Mouse (Mus musculus): ENCODE data around the gene Gid8. TPM values are rescaled to one million over a fixed set of nuclear protein-coding genes. Genes with fewer than 3 reads are reported as not detected.

The Gid8 gene
- polyA plus RNA-seq, 2 experiments, result 87.4 to 121 TPM

- TF ChIP-seq EP300 (IDR thresholded peaks at IDR 0.05; ENCODE audit: low read depth) (no peak), CTCF (IDR thresholded peaks at IDR 0.05; ENCODE audit: low read depth) (no peak)
- Histone ChIP-seq H3K9me3 (ENCODE audit: control insufficient read depth, low read length) (no peaks in the 10 kb centered on the region), H3K27ac (no peak overlapping the region), H3K4me1 (replicated peaks; ENCODE audit: control insufficient read depth in 2 of 2, insufficient read depth in 2 of 2, low read length in 1 of 2) (no peaks in the 10 kb centered on the region), H3K36me3 (replicated peaks; ENCODE audit: control insufficient read depth, insufficient read depth, low read depth) (no peaks in the 10 kb centered on the region), H3K27me3 (ENCODE audit: control insufficient read depth, insufficient read depth, low read length) (no peaks in the 10 kb centered on the region), H3K4me3 (ENCODE audit: insufficient read depth in 1 of 2, low read depth in 2 of 2, low read length in 2 of 2) (no peak overlapping the region), H3K9ac (replicated peaks) (no peak overlapping the region), H3K4me2 (ENCODE audit: low read depth) (no peak overlapping the region)
- WGBS (ENCODE audit: insufficient replicate concordance), result 53% methylated on average over 2 of the region's 2 CpGs
- DNase-seq (ENCODE audit: low read depth in 3 of 3, low spot score in 3 of 3) (no peak), ATAC-seq (ENCODE audit: insufficient read depth) (no peak)
Observed at GRCm38 (mm10) chr2:180737984-180738383, 28.1 kb downstream of the Gid8 start.

GRCm38 (mm10) chr2:180740349-180740748, 30.4 kb downstream of the Gid8 start:
- Histone ChIP-seq H3K4me1 (replicated peaks; ENCODE audit: control insufficient read depth in 2 of 2, insufficient read depth in 2 of 2, low read length in 1 of 2) (peaks cover 0 to 2% of the 10 kb centered on the region in 2 experiments; a peak in 2 of 4 replicates), H3K9me3 (ENCODE audit: control insufficient read depth, low read length) (no peaks in the 10 kb centered on the region), H3K4me2 (ENCODE audit: low read depth) (no peak overlapping the region), H3K9ac (replicated peaks) (no peak overlapping the region), H3K27ac (no peak overlapping the region), H3K27me3 (ENCODE audit: control insufficient read depth, insufficient read depth, low read length) (no peaks in the 10 kb centered on the region), H3K36me3 (replicated peaks; ENCODE audit: control insufficient read depth, insufficient read depth, low read depth) (no peaks in the 10 kb centered on the region), H3K4me3 (ENCODE audit: insufficient read depth in 1 of 2, low read depth in 2 of 2, low read length in 2 of 2) (no peak overlapping the region)
- ATAC-seq (ENCODE audit: insufficient read depth) (no peak), DNase-seq (ENCODE audit: low read depth in 3 of 3, low spot score in 3 of 3) (no peak)
- 29% methylated on average over 3 of the region's 3 CpGs for WGBS (ENCODE audit: insufficient replicate concordance)
- TF ChIP-seq EP300 (IDR thresholded peaks at IDR 0.05; ENCODE audit: low read depth), result no peak
- TF ChIP-seq CTCF (IDR thresholded peaks at IDR 0.05; ENCODE audit: low read depth), result no peak

- no peak for TF ChIP-seq CTCF (IDR thresholded peaks at IDR 0.05; ENCODE audit: low read depth)
- no peak for TF ChIP-seq EP300 (IDR thresholded peaks at IDR 0.05; ENCODE audit: low read depth)
- no peaks in the 10 kb centered on the region for H3K9me3 ChIP-seq (ENCODE audit: control insufficient read depth, low read length)
- H3K4me2 ChIP-seq (ENCODE audit: low read depth), result no peak overlapping the region
- no peak for ATAC-seq (ENCODE audit: insufficient read depth)
- peaks cover 0 to 2% of the 10 kb centered on the region in 2 experiments; a peak in 2 of 4 replicates for H3K4me1 ChIP-seq (replicated peaks; ENCODE audit: control insufficient read depth in 2 of 2, insufficient read depth in 2 of 2, low read length in 1 of 2)
- H3K9ac ChIP-seq (replicated peaks), result no peak overlapping the region
- H3K4me3 ChIP-seq (ENCODE audit: insufficient read depth in 1 of 2, low read depth in 2 of 2, low read length in 2 of 2), result no peak overlapping the region
- H3K27ac ChIP-seq, result no peak overlapping the region
- no peaks in the 10 kb centered on the region for H3K27me3 ChIP-seq (ENCODE audit: control insufficient read depth, insufficient read depth, low read length)
- H3K36me3 ChIP-seq (replicated peaks; ENCODE audit: control insufficient read depth, insufficient read depth, low read depth), result no peaks in the 10 kb centered on the region
- no peak for DNase-seq (ENCODE audit: low read depth in 3 of 3, low spot score in 3 of 3)
- 47% methylated on average over 7 of the region's 7 CpGs for WGBS (ENCODE audit: insufficient replicate concordance)
Observed at GRCm38 (mm10) chr2:180741421-180741820, 31.5 kb downstream of the Gid8 start.

GRCm38 (mm10) chr2:180742820-180743219, 32.9 kb downstream of the Gid8 start:
- 60% methylated on average over 6 of the region's 6 CpGs for WGBS (ENCODE audit: insufficient replicate concordance)
- H3K36me3 ChIP-seq (replicated peaks; ENCODE audit: control insufficient read depth, insufficient read depth, low read depth), result no peaks in the 10 kb centered on the region
- H3K9me3 ChIP-seq (ENCODE audit: control insufficient read depth, low read length), result no peaks in the 10 kb centered on the region
- peaks cover 0 to 2% of the 10 kb centered on the region in 2 experiments; a peak in 2 of 4 replicates for H3K4me1 ChIP-seq (replicated peaks; ENCODE audit: control insufficient read depth in 2 of 2, insufficient read depth in 2 of 2, low read length in 1 of 2)
- no peak for DNase-seq (ENCODE audit: low read depth in 3 of 3, low spot score in 3 of 3)
- H3K27ac ChIP-seq, result no peak overlapping the region
- no peak overlapping the region for H3K4me2 ChIP-seq (ENCODE audit: low read depth)
- no peaks in the 10 kb centered on the region for H3K27me3 ChIP-seq (ENCODE audit: control insufficient read depth, insufficient read depth, low read length)
- ATAC-seq (ENCODE audit: insufficient read depth), result no peak
- no peak overlapping the region for H3K4me3 ChIP-seq (ENCODE audit: insufficient read depth in 1 of 2, low read depth in 2 of 2, low read length in 2 of 2)
- H3K9ac ChIP-seq (replicated peaks), result no peak overlapping the region
- TF ChIP-seq CTCF (IDR thresholded peaks at IDR 0.05; ENCODE audit: low read depth) (no peak), EP300 (IDR thresholded peaks at IDR 0.05; ENCODE audit: low read depth) (no peak)

- 68% methylated on average over 2 of the region's 2 CpGs for WGBS (ENCODE audit: insufficient replicate concordance)
- no peak overlapping the region for H3K4me2 ChIP-seq (ENCODE audit: low read depth)
- no peak for ATAC-seq (ENCODE audit: insufficient read depth)
Observed at GRCm38 (mm10) chr2:180743321-180743720, 33.4 kb downstream of the Gid8 start.

More at GRCm38 (mm10) chr2:180743321-180743720, 33.4 kb downstream of the Gid8 start:
- Histone ChIP-seq H3K27ac (no peak overlapping the region), H3K27me3 (ENCODE audit: control insufficient read depth, insufficient read depth, low read length) (no peaks in the 10 kb centered on the region), H3K9ac (replicated peaks) (no peak overlapping the region), H3K9me3 (ENCODE audit: control insufficient read depth, low read length) (no peaks in the 10 kb centered on the region), H3K4me1 (replicated peaks; ENCODE audit: control insufficient read depth in 2 of 2, insufficient read depth in 2 of 2, low read length in 1 of 2) (peaks cover 0 to 2% of the 10 kb centered on the region in 2 experiments; a peak in 2 of 4 replicates), H3K36me3 (replicated peaks; ENCODE audit: control insufficient read depth, insufficient read depth, low read depth) (no peaks in the 10 kb centered on the region), H3K4me3 (ENCODE audit: insufficient read depth in 1 of 2, low read depth in 2 of 2, low read length in 2 of 2) (no peak overlapping the region)
- DNase-seq (ENCODE audit: low read depth in 3 of 3, low spot score in 3 of 3), result no peak
- TF ChIP-seq CTCF (IDR thresholded peaks at IDR 0.05; ENCODE audit: low read depth), result no peak
- no peak for TF ChIP-seq EP300 (IDR thresholded peaks at IDR 0.05; ENCODE audit: low read depth)
